Mouse (Mus musculus) liver, postnatal 0 days (tissue): ENCODE measurements at regions not wholly inside any gene's neighbourhood (a gene's known extent, or its start where the extent isn't known, plus 50 kb on each side); places are given as distances from the start of the nearest gene placed in this dataset.

ENCODE experiments used
- CTCF ChIP-seq: sonication (generic); IDR thresholded peaks from 2 replicates; pipeline ENCODE4 v1.5.1; 2016; ENCODE audit warnings: antibody characterized with exemption, low read depth
- EP300 ChIP-seq: IDR thresholded peaks from 2 replicates; pipeline ENCODE4 v1.6.1; 2016; ENCODE audit warnings: antibody characterized with exemption, low read depth, mild to moderate bottlenecking

DNA sequence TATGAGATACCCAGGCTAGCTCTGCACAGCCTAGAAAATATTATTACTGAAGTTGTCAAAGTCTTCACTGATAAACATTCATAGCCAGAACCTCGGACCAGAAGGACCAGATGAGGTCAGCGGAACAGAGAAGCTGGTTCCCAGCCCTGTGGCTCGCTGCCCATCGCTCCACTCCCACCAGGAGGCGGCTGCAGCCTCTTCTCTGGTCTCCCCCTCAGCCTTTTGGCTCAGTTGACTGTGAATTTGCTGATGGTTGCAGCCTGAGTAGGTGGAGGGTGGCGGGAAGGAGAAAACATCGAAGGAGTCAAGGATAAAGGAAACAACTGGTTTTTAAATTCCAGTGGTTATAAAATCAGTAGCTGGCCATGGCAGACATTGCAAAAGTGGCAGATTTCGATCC lies 221.7 kb upstream of the Klf3 start:
- TF ChIP-seq CTCF = peak; percentile 22; the same call in 1 of the 2 replicates
- no peak for TF ChIP-seq EP300
